Mouse (Mus musculus) ES-Bruce4 (cell line): ENCODE measurements around the gene Arhgap33. TPM values are rescaled to one million over a fixed set of nuclear protein-coding genes. Genes with fewer than 3 reads are reported as not detected.
A peak's percentile ranks its signal among the peaks of the same experiment; 100 is the strongest.

Experiments used
- H3K27ac ChIP-seq: 2 replicates; pipeline ENCODE4 v1.5.1; 2012; ENCODE audit warnings: low read length, inconsistent platforms; ENCODE audit not compliant: insufficient read depth
- H3K27me3 ChIP-seq: 2 replicates; pipeline ENCODE4 v1.6.1; 2012; ENCODE audit warnings: mild to moderate bottlenecking, low read length, inconsistent platforms; ENCODE audit not compliant: control insufficient read depth, poor library complexity, insufficient read depth, severe bottlenecking
- H3K36me3 ChIP-seq: 2 replicates; pipeline ENCODE4 v1.6.1; 2012; ENCODE audit warnings: inconsistent platforms, mild to moderate bottlenecking, low read length, moderate library complexity; ENCODE audit not compliant: control insufficient read depth, poor library complexity, insufficient read depth, severe bottlenecking
- H3K4me1 ChIP-seq: one replicate; pipeline ENCODE4 v1.8.1; 2011; ENCODE audit warnings: low read length; ENCODE audit not compliant: control insufficient read depth, insufficient read depth
- H3K4me3 ChIP-seq: 2 replicates; pipeline ENCODE4 v1.5.1; 2011; ENCODE audit warnings: low read depth, mild to moderate bottlenecking, low read length
- H3K9ac ChIP-seq: 2 replicates; pipeline ENCODE4 v1.6.1; 2012; ENCODE audit warnings: low read depth, mild to moderate bottlenecking, inconsistent platforms; ENCODE audit not compliant: poor library complexity, severe bottlenecking
- H3K9me3 ChIP-seq: replicated peaks from 2 replicates; pipeline ENCODE4 v1.6.1; 2012; ENCODE audit warnings: mild to moderate bottlenecking, low read length, inconsistent platforms; ENCODE audit not compliant: control insufficient read depth, poor library complexity, insufficient read depth, severe bottlenecking
- CTCF ChIP-seq: IDR thresholded peaks from one replicate; pipeline ENCODE4 v1.8.1; 2011; ENCODE audit warnings: low read depth, low read length
- EP300 ChIP-seq: IDR thresholded peaks from 2 replicates; pipeline ENCODE4 v1.6.1; 2011; ENCODE audit warnings: low read depth, low read length; ENCODE audit not compliant: insufficient read depth
- POLR2A ChIP-seq: IDR thresholded peaks from one replicate; pipeline ENCODE4 v1.8.1; 2011; ENCODE audit warnings: low read length; ENCODE audit not compliant: insufficient read depth
- polyA plus RNA-seq: library from polyadenylated mRNA; stranded (reverse); fragments of >200 nt; gene quantifications from 2 replicates; pipeline ENCODE4 v1.2.4, GENCODE M21; 2011; ENCODE audit warnings: low read depth; ENCODE audit not compliant: missing spikeins, insufficient read depth, insufficient read length

Gene Arhgap33
- polyA plus RNA-seq, 1 experiment, result 6.0 TPM

GRCm38 (mm10) chr7:30567555-30567954 lies 32.7 kb upstream of the Arhgap33 start:
- Histone ChIP-seq H3K4me1 (no peaks in the 10 kb centered on the region), H3K27me3 (no peaks in the 10 kb centered on the region), H3K4me3 (no peak overlapping the region), H3K36me3 (peaks cover 21% of the 10 kb centered on the region), H3K9ac (no peak overlapping the region), H3K27ac (no peak overlapping the region), H3K9me3 (no peaks in the 10 kb centered on the region)
- TF ChIP-seq EP300 (no peak), POLR2A (no peak), CTCF (no peak)

DNA sequence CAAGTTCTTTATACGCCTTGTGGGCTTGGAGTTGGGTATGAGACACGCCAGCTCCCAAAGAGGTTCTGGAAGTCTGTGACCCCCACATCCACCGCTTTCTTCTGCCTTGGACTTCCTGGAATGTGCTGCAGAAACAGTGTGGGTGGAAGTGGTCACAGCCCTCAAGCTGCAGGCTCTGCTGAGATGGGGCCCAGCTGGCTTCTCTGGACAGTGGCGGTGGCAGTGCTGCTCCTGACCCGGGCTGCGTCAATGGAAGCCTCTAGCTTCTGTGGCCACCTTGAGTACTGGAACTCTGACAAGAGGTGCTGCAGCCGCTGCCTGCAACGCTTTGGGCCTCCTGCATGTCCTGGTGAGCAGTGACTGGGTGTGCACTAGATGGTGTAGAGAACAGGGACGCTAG lies 31.2 kb upstream of the Arhgap33 start:
- Histone ChIP-seq H3K27me3 (no peaks in the 10 kb centered on the region), H3K9me3 (no peaks in the 10 kb centered on the region), H3K36me3 (peaks cover 15% of the 10 kb centered on the region), H3K27ac (no peak overlapping the region), H3K4me3 (no peak overlapping the region), H3K9ac (no peak overlapping the region), H3K4me1 (no peaks in the 10 kb centered on the region)
- TF ChIP-seq POLR2A (no peak), EP300 (no peak), CTCF (no peak)

DNA sequence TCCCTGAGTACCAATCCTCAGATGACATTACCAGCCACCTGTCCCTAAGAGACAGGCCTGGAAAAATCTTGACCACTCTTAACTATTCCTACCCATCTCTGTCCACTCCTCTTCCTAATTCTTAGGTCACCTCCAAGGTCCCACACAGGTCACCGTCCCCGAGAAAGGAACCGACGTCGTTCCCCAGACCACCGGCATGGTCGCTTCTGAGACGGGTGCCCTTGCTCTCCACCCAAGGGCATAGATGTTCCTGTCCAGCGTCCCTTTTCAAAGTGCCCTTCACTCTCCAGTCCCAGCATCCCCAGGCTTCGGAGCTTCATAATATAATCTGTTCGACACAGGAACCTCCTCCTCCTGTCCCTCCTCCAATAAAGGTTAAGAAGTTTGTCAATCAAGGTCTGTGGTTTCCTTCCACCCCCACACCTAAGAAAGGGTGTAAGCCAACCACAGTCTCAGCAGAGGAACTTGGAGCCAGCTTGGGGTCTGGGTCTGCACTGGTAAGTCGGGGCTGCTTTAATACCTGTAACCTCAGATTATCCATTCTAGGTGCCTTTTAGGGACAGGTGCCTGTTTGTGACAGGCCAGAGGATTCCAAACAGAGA lies 30.2 kb upstream of the Arhgap33 start, which contains the start of gene Igflr1:
TSS of gene Igflr1 (plus strand) at position 458 of the 602 bp plus-strand sequence.
- H3K27me3 ChIP-seq, result no peaks in the 10 kb centered on the region
- H3K9me3 ChIP-seq, result no peaks in the 10 kb centered on the region
- H3K4me3 ChIP-seq, result no peak within 1 kb of the TSS
- no peak for TF ChIP-seq CTCF
- peaks cover 8% of the 10 kb centered on the region for H3K36me3 ChIP-seq
- H3K9ac ChIP-seq, result no peak within 1 kb of the TSS
- no peak within 1 kb of the TSS for H3K27ac ChIP-seq
- H3K4me1 ChIP-seq, result no peaks in the 10 kb centered on the region

DNA sequence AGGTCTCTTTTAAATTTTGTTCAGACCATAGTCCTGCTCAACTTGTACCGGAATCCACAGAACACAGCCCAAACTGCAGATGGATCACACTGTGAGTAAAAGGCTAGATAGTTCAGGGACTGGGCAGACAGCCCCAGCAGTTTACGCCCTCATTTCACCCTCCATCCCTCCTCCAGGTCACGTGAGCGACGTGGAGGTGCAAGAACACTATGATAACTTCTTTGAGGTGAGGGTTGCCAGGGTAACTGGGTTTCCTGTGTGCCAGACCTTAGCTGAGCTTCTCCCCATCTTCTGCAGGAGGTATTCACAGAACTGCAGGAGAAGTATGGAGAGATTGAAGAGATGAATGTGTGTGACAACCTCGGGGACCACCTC lies 29.0 kb upstream of the Arhgap33 start:
- no peak for TF ChIP-seq POLR2A
- no peak for TF ChIP-seq EP300
- TF ChIP-seq CTCF, result no peak
- no peaks in the 10 kb centered on the region for H3K4me1 ChIP-seq
- H3K9me3 ChIP-seq, result no peaks in the 10 kb centered on the region
- no peaks in the 10 kb centered on the region for H3K27me3 ChIP-seq
- H3K27ac ChIP-seq, result no peak overlapping the region
- H3K4me3 ChIP-seq, result peak overlapping the region; percentile 47
- peak overlapping the region; percentile 93 for H3K9ac ChIP-seq
- H3K36me3 ChIP-seq, result no peaks in the 10 kb centered on the region; the same call in 1 of the 2 replicates

DNA sequence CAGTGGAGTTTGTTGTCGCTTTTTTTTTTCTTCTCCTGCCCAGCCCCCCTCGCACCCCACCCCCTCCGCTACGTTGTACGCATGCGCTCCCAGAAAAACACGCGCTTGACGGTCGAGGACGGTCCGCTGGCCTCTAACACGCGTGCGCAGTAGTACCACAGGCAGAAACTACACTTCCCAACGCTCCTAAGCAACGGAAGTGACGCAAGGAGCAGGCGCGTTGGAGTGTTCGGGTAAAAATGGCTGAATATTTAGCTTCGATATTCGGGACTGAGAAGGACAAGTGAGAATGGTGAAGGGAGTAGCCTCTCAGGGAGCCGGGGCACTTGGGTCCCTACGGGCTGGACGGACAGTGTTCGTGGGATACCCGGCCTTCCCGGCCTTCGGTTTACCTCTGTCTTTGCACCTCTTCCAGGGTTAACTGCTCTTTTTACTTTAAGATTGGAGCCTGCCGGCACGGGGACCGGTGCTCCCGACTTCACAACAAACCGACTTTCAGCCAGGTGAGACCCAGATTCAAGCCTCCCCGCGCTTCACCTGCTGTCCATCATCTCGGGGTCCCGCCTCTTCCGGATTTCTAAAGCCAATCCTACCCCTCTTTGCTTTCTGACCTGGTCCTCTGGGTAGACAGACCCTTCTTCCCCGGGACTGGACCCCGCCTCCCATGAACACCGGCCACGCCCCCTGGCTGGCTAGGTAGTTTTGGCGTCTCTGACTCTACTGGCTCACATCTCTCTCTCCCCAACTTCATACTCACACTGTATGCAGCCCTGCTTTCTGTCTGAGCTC lies 28.5 kb upstream of the Arhgap33 start, which contains the start of the genes U2af1l4, Gm49396 and Psenen:
TSS of gene U2af1l4 (plus strand) at position 185 of the 789 bp plus-strand sequence.
TSS of gene Gm49396 (plus strand) at position 228 of the 789 bp plus-strand sequence.
TSS of gene Psenen (minus strand) at position 511 of the 789 bp plus-strand sequence.
- no peaks in the 10 kb centered on the region; the same call in 1 of the 2 replicates for H3K36me3 ChIP-seq
- no peaks in the 10 kb centered on the region for H3K4me1 ChIP-seq
- no peaks in the 10 kb centered on the region for H3K9me3 ChIP-seq
- H3K9ac ChIP-seq, result peak within 1 kb of the TSS; percentile 93
- H3K27ac ChIP-seq, result peak within 1 kb of the TSS; percentile 74
- H3K4me3 ChIP-seq, result peak within 1 kb of the TSS; percentile 99
- TF ChIP-seq POLR2A (no peak), EP300 (peak; percentile 50; the same call in 1 of the 2 replicates)
- no peaks in the 10 kb centered on the region for H3K27me3 ChIP-seq
